Mouse (Mus musculus): ENCODE measurements at regions not wholly inside any gene's neighbourhood (a gene's known extent, or its start where the extent isn't known, plus 50 kb on each side); places are given as distances from the start of the nearest gene placed in this dataset.

DNA sequence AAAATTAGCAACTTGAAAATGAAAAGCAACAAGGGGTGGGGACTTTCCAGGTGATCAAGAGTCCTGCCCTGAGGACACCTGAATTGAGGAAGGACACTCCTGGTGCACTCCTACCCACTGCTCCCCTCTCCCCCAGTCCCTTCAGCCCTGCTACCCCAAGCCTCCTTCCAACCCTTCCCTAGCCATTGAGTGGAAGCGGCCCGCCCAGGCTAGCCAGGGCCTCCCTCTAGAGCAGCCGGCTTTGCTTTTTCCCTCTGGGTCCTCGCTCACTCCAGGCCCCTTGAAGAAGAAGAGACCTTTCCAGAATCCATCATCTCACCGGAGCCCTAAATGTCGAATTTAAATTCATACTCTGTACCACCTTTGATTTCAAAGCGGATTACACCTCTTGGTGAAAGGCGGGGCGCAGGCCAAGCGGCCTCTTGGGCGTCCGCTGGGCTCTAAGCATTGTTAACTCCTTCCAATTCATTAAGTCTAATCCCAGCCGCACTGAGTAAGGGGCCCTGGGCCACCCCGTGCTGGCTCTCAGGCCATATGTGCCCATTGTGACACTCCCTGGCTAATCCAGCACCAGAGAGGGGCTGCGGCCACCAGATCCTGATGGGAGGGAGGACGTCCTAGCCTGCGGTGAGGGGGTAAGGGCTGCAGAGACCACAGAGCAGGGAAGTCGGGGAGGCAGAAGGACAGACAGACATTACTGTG lies 142.8 kb downstream of the Mrm1 start:
- Histone ChIP-seq H3K27me3 (replicated peaks) (peaks cover 50% of the 10 kb centered on the region), H3K4me3 (replicated peaks) (peak overlapping the region; percentile 80), H3K9me3 (no peaks in the 10 kb centered on the region), H3K4me1 (peaks cover 3% of the 10 kb centered on the region; the same call in 1 of the 2 replicates), H3K36me3 (replicated peaks; ENCODE audit: low read length) (no peaks in the 10 kb centered on the region)
- TF ChIP-seq GATA1 (IDR thresholded peaks at IDR 0.05; ENCODE audit: borderline replicate concordance, low read length): no peak
- no peak for TF ChIP-seq FLI1 (IDR thresholded peaks at IDR 0.05; ENCODE audit: low read length)

GRCm38 (mm10) chr11:84672841-84673473 lies 146.4 kb downstream of the Mrm1 start:
- no peaks in the 10 kb centered on the region for H3K9me3 ChIP-seq
- H3K4me3 ChIP-seq (replicated peaks): no peak overlapping the region
- H3K4me1 ChIP-seq: peaks cover 3% of the 10 kb centered on the region; the same call in 1 of the 2 replicates
- no peaks in the 10 kb centered on the region for H3K36me3 ChIP-seq (replicated peaks; ENCODE audit: low read length)
- H3K27me3 ChIP-seq (replicated peaks): peaks cover 48% of the 10 kb centered on the region
- TF ChIP-seq GATA1 (IDR thresholded peaks at IDR 0.05; ENCODE audit: borderline replicate concordance, low read length): no peak
- TF ChIP-seq FLI1 (IDR thresholded peaks at IDR 0.05; ENCODE audit: low read length): no peak

DNA sequence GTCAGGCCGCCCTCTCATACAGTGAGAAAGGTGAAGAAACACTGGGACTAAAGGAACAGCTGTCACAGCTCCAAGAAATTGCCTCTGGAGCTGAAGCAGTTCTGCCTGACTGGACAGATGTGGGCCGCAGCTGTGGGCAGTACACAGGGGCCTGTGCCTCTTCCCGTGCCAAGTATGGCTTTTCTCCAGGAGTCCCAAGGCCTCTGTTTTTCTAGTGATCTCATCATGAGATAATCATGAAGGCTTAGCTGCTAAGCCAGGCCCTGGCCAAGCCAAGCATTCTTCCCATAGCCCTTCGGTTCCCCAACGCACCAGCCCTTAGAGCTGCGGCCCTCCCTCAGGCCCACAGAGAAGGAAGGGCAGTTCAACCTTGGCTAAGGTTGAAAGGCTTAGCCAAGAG lies 146.2 kb upstream of the Lhx1 start:
- no peaks in the 10 kb centered on the region for H3K36me3 ChIP-seq (replicated peaks; ENCODE audit: low read length)
- no peak for TF ChIP-seq FLI1 (IDR thresholded peaks at IDR 0.05; ENCODE audit: low read length)
- no peak for TF ChIP-seq GATA1 (IDR thresholded peaks at IDR 0.05; ENCODE audit: borderline replicate concordance, low read length)
- H3K4me3 ChIP-seq (replicated peaks): no peak overlapping the region
- no peaks in the 10 kb centered on the region for H3K4me1 ChIP-seq
- H3K9me3 ChIP-seq: no peaks in the 10 kb centered on the region
- peaks cover 42% of the 10 kb centered on the region for H3K27me3 ChIP-seq (replicated peaks)

DNA sequence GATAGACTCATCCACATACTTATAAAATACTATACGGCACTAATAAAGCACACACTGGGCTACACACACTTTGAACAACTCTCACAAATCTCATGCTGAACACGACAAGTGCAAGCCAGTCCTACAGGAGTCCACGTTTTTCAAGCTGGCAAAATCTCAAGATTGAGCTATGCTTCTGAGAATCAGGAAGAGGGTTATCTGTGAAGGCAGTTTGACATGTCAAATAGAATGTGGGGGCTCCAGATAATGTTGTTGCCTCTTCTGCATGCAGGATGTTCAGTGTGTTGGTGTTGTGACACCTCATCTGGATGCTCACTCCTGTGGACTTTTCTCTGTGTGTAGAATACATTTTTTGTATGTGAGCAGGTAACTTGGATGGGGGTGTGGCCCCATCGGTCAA lies 142.4 kb upstream of the Lhx1 start:
- H3K4me1 ChIP-seq: no peaks in the 10 kb centered on the region
- peaks cover 30% of the 10 kb centered on the region for H3K27me3 ChIP-seq (replicated peaks)
- no peak overlapping the region for H3K4me3 ChIP-seq (replicated peaks)
- TF ChIP-seq FLI1 (IDR thresholded peaks at IDR 0.05; ENCODE audit: low read length): no peak
- no peak for TF ChIP-seq GATA1 (IDR thresholded peaks at IDR 0.05; ENCODE audit: borderline replicate concordance, low read length)
- H3K36me3 ChIP-seq (replicated peaks; ENCODE audit: low read length): no peaks in the 10 kb centered on the region
- H3K9me3 ChIP-seq: no peaks in the 10 kb centered on the region

DNA sequence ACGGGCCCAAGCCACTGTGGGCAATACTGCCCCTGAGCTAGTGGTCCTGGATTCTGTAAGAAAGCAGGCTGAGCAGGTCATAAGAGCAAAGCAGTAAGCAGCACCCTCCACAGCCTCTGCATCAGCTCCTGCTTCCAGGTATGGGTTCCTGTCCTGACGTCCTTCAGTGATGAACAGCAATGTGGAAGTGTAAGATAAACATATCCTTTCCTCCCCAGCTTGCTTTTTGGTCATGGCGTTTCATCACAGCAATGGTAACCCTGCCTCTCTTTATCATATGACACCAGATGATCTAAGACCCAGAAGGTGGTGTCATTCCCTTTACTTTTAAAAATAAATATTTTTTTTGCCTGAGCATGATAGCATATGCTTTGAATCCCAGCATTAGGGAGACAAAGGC lies 138.9 kb upstream of the Lhx1 start:
- Histone ChIP-seq H3K4me3 (replicated peaks) (no peak overlapping the region), H3K36me3 (replicated peaks; ENCODE audit: low read length) (no peaks in the 10 kb centered on the region), H3K27me3 (replicated peaks) (peaks cover 20% of the 10 kb centered on the region), H3K9me3 (no peaks in the 10 kb centered on the region), H3K4me1 (no peaks in the 10 kb centered on the region)
- TF ChIP-seq FLI1 (IDR thresholded peaks at IDR 0.05; ENCODE audit: low read length): no peak
- no peak for TF ChIP-seq GATA1 (IDR thresholded peaks at IDR 0.05; ENCODE audit: borderline replicate concordance, low read length)

- TF ChIP-seq GATA1 (IDR thresholded peaks at IDR 0.05; ENCODE audit: borderline replicate concordance, low read length): no peak
- no peak for TF ChIP-seq FLI1 (IDR thresholded peaks at IDR 0.05; ENCODE audit: low read length)
- H3K27me3 ChIP-seq (replicated peaks): peaks cover 12% of the 10 kb centered on the region
- no peaks in the 10 kb centered on the region for H3K36me3 ChIP-seq (replicated peaks; ENCODE audit: low read length)
- H3K4me1 ChIP-seq: no peaks in the 10 kb centered on the region
- H3K9me3 ChIP-seq: peaks cover 11% of the 10 kb centered on the region
- H3K4me3 ChIP-seq (replicated peaks): no peak overlapping the region
These were observed 136.6 kb upstream of the Lhx1 start for GRCm38 (mm10) chr11:84661981-84662380.

GRCm38 (mm10) chr11:84660877-84661276 lies 135.5 kb upstream of the Lhx1 start:
- TF ChIP-seq FLI1 (IDR thresholded peaks at IDR 0.05; ENCODE audit: low read length) (no peak), GATA1 (IDR thresholded peaks at IDR 0.05; ENCODE audit: borderline replicate concordance, low read length) (no peak)
- no peaks in the 10 kb centered on the region for H3K36me3 ChIP-seq (replicated peaks; ENCODE audit: low read length)
- H3K27me3 ChIP-seq (replicated peaks): peaks cover 13% of the 10 kb centered on the region
- no peaks in the 10 kb centered on the region for H3K4me1 ChIP-seq
- H3K4me3 ChIP-seq (replicated peaks): no peak overlapping the region
- peaks cover 12% of the 10 kb centered on the region for H3K9me3 ChIP-seq

GRCm38 (mm10) chr11:84659370-84659937 lies 134.1 kb upstream of the Lhx1 start:
- H3K27me3 ChIP-seq (replicated peaks): peaks cover 18% of the 10 kb centered on the region
- H3K36me3 ChIP-seq (replicated peaks; ENCODE audit: low read length): no peaks in the 10 kb centered on the region
- H3K4me1 ChIP-seq: no peaks in the 10 kb centered on the region
- H3K9me3 ChIP-seq: peaks cover 12% of the 10 kb centered on the region
- no peak overlapping the region for H3K4me3 ChIP-seq (replicated peaks)
- TF ChIP-seq GATA1 (IDR thresholded peaks at IDR 0.05; ENCODE audit: borderline replicate concordance, low read length) (no peak), FLI1 (IDR thresholded peaks at IDR 0.05; ENCODE audit: low read length) (no peak)

DNA sequence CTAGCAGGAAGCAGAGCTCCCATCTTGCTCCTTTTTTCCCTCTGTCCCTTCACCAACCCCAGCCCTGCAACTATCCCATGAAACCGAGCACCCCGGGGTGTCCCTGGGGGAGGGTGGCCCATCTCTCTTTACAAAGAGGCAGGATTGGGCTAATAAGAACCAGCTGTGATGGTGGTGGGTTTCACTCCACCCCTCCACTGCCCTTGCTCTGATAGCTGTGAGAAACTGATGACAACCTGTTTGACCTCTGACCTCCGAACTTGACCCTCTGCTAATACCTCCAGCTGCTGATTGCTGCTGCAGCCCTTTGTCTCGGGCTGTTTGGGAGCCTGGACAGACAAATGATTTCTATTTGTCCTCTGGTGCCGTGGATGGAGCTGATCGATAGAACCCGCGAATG lies 128.1 kb upstream of the Lhx1 start:
- H3K36me3 ChIP-seq (replicated peaks; ENCODE audit: low read length): no peaks in the 10 kb centered on the region
- H3K4me3 ChIP-seq (replicated peaks): no peak overlapping the region
- peaks cover 12% of the 10 kb centered on the region for H3K9me3 ChIP-seq
- H3K27me3 ChIP-seq (replicated peaks): peaks cover 33% of the 10 kb centered on the region
- no peaks in the 10 kb centered on the region for H3K4me1 ChIP-seq
- no peak for TF ChIP-seq GATA1 (IDR thresholded peaks at IDR 0.05; ENCODE audit: borderline replicate concordance, low read length)
- TF ChIP-seq FLI1 (IDR thresholded peaks at IDR 0.05; ENCODE audit: low read length): no peak

GRCm38 (mm10) chr11:84648899-84649298 lies 123.6 kb upstream of the Lhx1 start:
- H3K9me3 ChIP-seq: peaks cover 9% of the 10 kb centered on the region; the same call in 1 of the 2 replicates
- no peaks in the 10 kb centered on the region for H3K4me1 ChIP-seq
- H3K27me3 ChIP-seq (replicated peaks): peaks cover 40% of the 10 kb centered on the region
- no peaks in the 10 kb centered on the region for H3K36me3 ChIP-seq (replicated peaks; ENCODE audit: low read length)
- TF ChIP-seq FLI1 (IDR thresholded peaks at IDR 0.05; ENCODE audit: low read length) (no peak), GATA1 (IDR thresholded peaks at IDR 0.05; ENCODE audit: borderline replicate concordance, low read length) (no peak)
- H3K4me3 ChIP-seq (replicated peaks): no peak overlapping the region

Data from megakaryocyte, embryonic 14.5 days (primary cell).